Mouse (Mus musculus): ENCODE results near the gene Med12.

DNA sequence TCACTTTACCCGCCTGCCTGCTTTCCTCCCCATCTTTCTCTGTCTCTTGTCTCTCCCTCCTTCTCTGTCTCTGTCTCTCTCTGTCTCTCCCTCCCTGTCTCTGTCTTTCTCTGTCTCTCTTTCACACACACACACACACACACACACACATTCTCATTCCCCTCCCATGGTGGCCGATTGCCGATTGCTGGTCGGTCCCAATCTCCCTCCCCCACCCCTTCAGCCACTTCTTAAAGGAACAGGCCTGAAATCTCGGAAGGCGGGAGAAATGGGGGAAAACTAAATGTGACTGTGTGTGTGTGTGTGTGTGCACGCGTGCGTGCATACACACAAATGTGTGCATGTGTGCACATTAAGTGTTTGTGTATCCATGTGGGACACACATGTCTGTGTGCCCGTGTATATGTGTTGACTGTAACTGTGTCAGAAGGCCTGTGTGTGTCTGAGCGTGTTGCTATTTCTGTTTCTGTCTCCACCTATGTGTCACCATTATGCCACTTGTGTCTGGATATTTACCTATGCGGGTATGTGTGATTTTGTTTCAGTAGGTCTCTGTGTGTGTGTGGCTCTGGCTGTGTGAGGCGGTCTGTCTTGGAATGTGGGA, 26.7 kb downstream of the Med12 start:
- no peak for TF ChIP-seq CTCF (IDR thresholded peaks at IDR 0.05; ENCODE audit: control insufficient read depth, insufficient read depth, insufficient replicate concordance, low read depth, low read length)
- no peak for TF ChIP-seq POLR2A (IDR thresholded peaks at IDR 0.05; ENCODE audit: control insufficient read depth, low read depth, low read length)

Data from testis, adult 2 months (tissue).